Mouse (Mus musculus): ENCODE measurements around the gene Sdf4.

The Sdf4 gene

GRCm38 (mm10) chr4:155981436-155982082, 11.1 kb upstream of the Sdf4 start:
- CTCF ChIA-PET, result interaction anchor here in 3 of 4 experiments (0.6 to 2.2 kb wide), 4 partner anchors 22 to 148 kb away, joined by 3 to 10 read pairs (median 6); no protein-coding TSS in a partner anchor
- POLR2A ChIA-PET, result interaction anchor here in 2 of 4 experiments (0.7 to 2.5 kb wide), 7 partner anchors 10 to 50 kb away, joined by 3 to 8 read pairs (median 3); no protein-coding TSS in a partner anchor

DNA sequence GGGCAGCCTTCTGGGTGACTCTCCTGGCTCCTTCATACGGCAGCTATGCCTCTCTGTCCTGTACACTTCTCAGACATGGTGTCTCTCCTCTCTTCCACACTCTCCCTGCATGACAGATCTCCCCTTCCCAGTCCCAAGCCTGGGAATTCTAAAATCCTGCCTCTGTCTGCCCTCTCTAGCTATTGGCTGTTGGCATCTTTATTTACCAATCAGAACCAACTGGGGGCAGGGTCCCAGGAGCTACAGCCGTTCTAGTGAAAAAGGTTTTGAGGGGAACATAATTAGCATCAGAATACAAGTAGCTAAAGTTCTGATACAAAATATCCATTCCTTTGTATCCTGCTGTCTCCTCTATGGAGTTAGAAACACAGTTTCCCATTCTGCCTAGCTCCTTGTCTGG, 8.9 kb upstream of the Sdf4 start:
- ChIA-PET POLR2A (interaction anchor here in 2 of 4 experiments (0.9 to 1.6 kb wide), 6 partner anchors 14 to 126 kb away, joined by 3 to 4 read pairs (median 3); partner anchors contain the start of genes 9430015G10Rik (in 1 of the 2), C1qtnf12 (in 1 of the 2) and Ube2j2 (in 1 of the 2)), CTCF (interaction anchor here in 1 of 4 experiments (0.9 kb wide), 1 partner anchor 25 kb away, joined by 3 read pairs; no protein-coding TSS in a partner anchor)

GRCm38 (mm10) chr4:155991211-155991907, 1.3 kb upstream of the Sdf4 start:
- POLR2A ChIA-PET, result interaction anchor here in 3 of 4 experiments (0.6 to 2.1 kb wide), 16 partner anchors 10 to 202 kb away, joined by 3 to 7 read pairs (median 3); partner anchors contain the start of genes 9430015G10Rik (in 1 of the 3), Mxra8 (in 1 of the 3) and Tnfrsf4 (in 1 of the 3)
- CTCF ChIA-PET, result interaction anchor here in 3 of 4 experiments (0.7 to 1.7 kb wide), 3 partner anchors 29 to 92 kb away, joined by 3 to 4 read pairs (median 4); partner anchors contain the start of gene C1qtnf12 (in 1 of the 3)

DNA sequence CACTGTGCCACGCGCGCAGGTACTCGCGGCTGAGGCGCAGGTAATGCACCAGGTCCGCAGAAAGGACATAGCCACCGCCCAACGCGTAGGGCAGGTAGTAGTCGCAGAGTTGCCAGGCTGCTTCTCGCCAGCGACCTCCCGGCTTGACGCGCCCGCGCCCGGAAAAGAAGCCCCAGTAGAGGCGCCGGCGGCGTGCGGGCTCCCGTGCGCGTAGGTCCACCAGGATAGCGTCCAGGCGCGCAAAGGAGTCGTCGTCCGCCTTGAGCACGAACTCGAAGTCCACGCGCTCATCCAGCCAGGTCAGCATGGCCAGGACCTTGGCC, 803 bp upstream of the Sdf4 start:
- ChIA-PET CTCF (interaction anchor here in 1 of 4 experiments (1.7 kb wide), 1 partner anchor 33 kb away, joined by 4 read pairs; no protein-coding TSS in a partner anchor), POLR2A (interaction anchor here in 3 of 4 experiments (0.6 to 2.1 kb wide), 12 partner anchors 18 to 201 kb away, joined by 3 to 7 read pairs (median 4); partner anchors contain the start of genes 9430015G10Rik (in 1 of the 3), Mxra8 (in 1 of the 3) and Tnfrsf4 (in 1 of the 3))

DNA sequence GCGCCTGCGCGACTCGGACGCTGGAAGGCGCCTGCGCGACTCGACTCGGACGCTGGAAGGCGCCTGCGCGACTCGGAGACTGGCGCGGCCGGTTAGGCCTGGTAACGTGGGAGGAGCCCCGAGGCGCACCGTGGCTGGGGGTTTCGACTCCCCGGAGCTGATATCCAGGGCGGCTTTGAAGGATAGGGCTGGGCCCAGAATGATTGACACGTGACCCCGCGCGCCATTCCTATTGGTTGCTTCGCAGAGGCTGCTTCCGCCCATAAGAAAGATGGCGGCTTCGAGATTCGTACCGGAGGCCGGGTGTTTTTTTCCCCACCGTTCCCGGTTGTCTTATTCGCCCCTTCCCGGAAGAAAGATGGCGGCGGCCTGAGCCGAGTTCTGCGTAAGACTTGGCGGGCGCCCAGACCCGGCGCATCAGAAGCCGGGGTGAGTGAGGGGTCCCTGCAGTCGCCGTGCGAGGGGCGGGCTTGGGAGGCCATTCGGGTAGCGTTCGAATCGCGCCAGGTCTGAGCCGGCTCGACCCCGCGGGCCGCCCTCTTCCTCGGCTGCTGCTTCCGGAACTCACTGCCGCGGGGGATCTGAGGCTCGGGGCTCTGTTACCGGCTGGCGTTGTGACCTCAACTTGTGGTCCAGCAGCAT, 355 bp downstream of the Sdf4 start:
- POLR2A ChIA-PET, result interaction anchor here in 3 of 4 experiments (0.7 to 4.8 kb wide), 14 partner anchors 10 to 159 kb away, joined by 3 to 26 read pairs (median 4); partner anchors contain the start of genes Cptp (in 1 of the 3), Ints11 (in 1 of the 3), Tnfrsf4 (in 1 of the 3) and Ttll10 (in 1 of the 3)
- CTCF ChIA-PET, result interaction anchor here in 1 of 4 experiments (0.6 kb wide), 1 partner anchor 56 kb away, joined by 3 read pairs; no protein-coding TSS in a partner anchor

DNA sequence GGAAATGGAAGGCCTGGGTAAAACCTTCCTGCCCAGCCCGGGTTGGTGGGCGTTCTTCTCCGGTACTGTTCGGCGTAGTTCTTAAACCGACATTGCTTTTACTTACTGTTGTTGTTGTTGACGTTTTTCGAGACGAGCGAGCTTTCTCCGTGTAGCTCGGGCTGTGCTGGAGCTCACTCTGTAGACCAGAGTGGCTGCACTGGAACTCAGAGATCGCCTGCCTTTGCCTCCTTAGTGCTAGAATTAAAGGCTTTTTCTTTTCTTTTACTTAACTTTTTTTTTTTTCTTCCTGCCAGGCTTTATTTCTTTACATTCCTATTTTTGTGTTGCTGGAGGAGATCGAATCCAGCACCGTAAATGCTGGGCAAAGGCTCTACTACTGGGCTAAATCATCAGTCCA, 934 bp downstream of the Sdf4 start:
- ChIA-PET POLR2A (interaction anchor here in 2 of 4 experiments (0.6 to 4.8 kb wide), 15 partner anchors 10 to 160 kb away, joined by 3 to 26 read pairs (median 4); partner anchors contain the start of genes Cptp (in 1 of the 2), Ints11 (in 1 of the 2), Tnfrsf4 (in 1 of the 2) and Ttll10 (in 1 of the 2)), CTCF (interaction anchor here in 1 of 4 experiments (0.7 kb wide), 1 partner anchor 13 kb away, joined by 3 read pairs; no protein-coding TSS in a partner anchor)

- POLR2A ChIA-PET, result interaction anchor here in 2 of 4 experiments (0.5 to 3.4 kb wide), 5 partner anchors 8 to 454 kb away, joined by 3 to 10 read pairs (median 6); no protein-coding TSS in a partner anchor
- CTCF ChIA-PET, result no interaction called here
Observed at GRCm38 (mm10) chr4:156004109-156004508, 11.4 kb downstream of the Sdf4 start.

- CTCF ChIA-PET, result no interaction called here
Observed at GRCm38 (mm10) chr4:156008369-156008768, 15.7 kb downstream of the Sdf4 start.

DNA sequence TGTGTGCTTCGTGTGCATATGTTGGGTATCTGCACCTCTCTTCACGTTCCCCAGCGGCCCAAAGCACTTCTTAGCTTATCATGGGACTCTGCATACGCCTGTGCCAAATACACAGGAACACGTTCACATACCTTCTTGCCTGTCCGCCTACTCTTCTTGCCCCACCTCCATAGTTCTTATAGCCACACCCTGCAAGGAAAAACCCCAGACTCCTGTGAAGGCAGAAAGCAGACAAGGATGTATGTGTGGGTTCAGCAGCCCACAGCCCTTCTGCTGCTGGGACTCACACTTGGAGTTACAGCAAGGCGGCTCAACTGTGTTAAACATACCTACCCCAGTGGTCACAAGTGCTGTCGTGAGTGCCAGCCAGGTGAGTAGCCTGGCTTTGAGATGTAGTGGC, 21.0 kb downstream of the Sdf4 start, which contains the start of gene Tnfrsf4:
Tnfrsf4 (plus strand) TSS at position 207 of the 400 bp plus-strand sequence.
- ChIA-PET CTCF (no interaction called here), POLR2A (interaction anchor here in 2 of 4 experiments (0.8 to 5.2 kb wide), 10 partner anchors 9 to 97 kb away, joined by 3 to 29 read pairs (median 4); partner anchors contain the start of genes 9430015G10Rik (in 1 of the 2) and Sdf4 (in 1 of the 2))

More at GRCm38 (mm10) chr4:156008369-156008768, 15.7 kb downstream of the Sdf4 start:
- POLR2A ChIA-PET, result interaction anchor here in 1 of 4 experiments (2.3 kb wide), 1 partner anchor 14 kb away, joined by 10 read pairs; the partner anchor contains the start of genes B3galt6 and Sdf4

DNA sequence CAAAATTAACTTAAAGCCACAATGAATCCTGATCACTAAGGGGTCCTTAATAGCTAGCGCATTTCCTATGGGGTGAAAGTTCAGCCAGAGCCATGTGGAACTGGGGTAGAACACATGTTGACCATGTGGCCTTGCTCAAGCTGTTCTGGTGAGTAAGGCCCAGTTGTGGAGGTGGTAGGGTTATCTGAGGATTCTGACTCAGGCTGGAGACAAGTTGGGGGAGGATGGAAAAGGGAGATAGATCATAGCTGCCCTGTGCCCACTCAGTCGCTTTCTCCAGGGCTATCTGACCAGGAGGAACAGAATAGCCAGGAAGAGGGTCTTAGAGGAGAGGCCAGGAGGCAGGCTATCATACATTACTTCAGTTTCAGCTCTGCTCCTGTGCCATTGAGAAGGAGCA, 21.8 kb downstream of the Sdf4 start:
- ChIA-PET POLR2A (interaction anchor here in 1 of 4 experiments (0.5 to 4.5 kb wide), 6 partner anchors 18 to 198 kb away, joined by 3 to 26 read pairs (median 4); partner anchors contain the start of genes 9430015G10Rik and Sdf4), CTCF (no interaction called here)

- ChIA-PET CTCF (interaction anchor here in 1 of 4 experiments (1.0 to 1.8 kb wide), 2 partner anchors 12 to 14 kb away, joined by 3 to 5 read pairs; no protein-coding TSS in a partner anchor), POLR2A (interaction anchor here (0.9 to 2.1 kb wide), 9 partner anchors 10 to 90 kb away, joined by 3 to 9 read pairs (median 4); partner anchors contain the start of genes 9430015G10Rik (in 1 of the 4) and C1qtnf12 (in 1 of the 4))
Observed at GRCm38 (mm10) chr4:156019771-156020170, 27.1 kb downstream of the Sdf4 start.

- ChIA-PET POLR2A (interaction anchor here in 2 of 4 experiments (0.7 to 2.1 kb wide), 3 partner anchors 11 to 21 kb away, joined by 3 to 14 read pairs (median 4); no protein-coding TSS in a partner anchor), CTCF (interaction anchor here in 1 of 4 experiments (0.6 kb wide), 1 partner anchor 39 kb away, joined by 3 read pairs; no protein-coding TSS in a partner anchor)
Observed at GRCm38 (mm10) chr4:156021381-156021780, 28.7 kb downstream of the Sdf4 start.

DNA sequence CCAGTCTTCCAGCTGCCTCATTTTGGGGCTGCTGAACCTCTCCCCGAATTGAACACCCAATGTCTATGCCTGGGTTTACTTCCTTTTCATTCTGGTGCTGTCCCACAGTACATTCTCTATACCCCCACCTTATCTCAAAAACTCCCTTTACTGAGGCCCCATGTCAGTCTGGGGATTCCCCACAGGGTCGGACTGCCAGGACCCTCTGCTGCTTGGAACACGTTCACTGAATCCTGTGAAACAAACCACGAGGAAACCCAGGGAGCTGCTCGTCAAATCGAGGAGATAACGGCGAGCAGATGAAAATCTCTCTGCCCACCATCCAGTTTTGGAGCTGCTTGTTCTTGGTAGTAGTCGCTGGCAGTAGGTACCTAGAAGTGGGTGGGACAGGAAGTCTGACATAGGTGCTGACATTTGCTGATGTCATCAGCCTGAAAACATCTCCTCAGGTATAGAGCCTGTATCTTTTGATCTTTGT, 29.3 kb downstream of the Sdf4 start:
- CTCF ChIA-PET, result interaction anchor here in 1 of 4 experiments (1.0 kb wide), 1 partner anchor 12 kb away, joined by 4 read pairs; no protein-coding TSS in a partner anchor
- POLR2A ChIA-PET, result interaction anchor here in 2 of 4 experiments (0.7 to 2.1 kb wide), 6 partner anchors 9 to 38 kb away, joined by 3 to 14 read pairs (median 4); partner anchors contain the start of gene Ttll10 (in 1 of the 2)

DNA sequence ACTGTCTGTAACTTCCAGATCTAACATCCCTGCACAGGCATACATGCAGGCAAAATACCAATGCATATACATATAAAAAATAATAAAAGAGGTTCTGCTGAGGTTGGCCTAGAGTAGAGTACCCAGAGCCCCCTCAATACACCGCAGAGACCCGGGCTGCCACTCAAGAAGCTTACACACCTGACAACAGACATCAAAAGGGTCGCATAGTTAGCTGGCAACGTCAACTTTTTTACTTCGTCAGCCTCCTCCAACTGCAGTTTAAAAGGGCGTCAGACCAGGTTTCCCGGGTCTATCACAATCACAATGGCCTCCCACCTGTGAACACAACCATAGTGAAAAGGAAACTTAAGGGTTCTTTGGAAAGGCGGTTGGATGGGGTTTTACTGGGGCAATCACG, 30.8 kb downstream of the Sdf4 start:
- CTCF ChIA-PET, result interaction anchor here in 1 of 4 experiments (0.5 kb wide), 1 partner anchor 8 kb away, joined by 4 read pairs; no protein-coding TSS in a partner anchor
- POLR2A ChIA-PET, result interaction anchor here in 2 of 4 experiments (0.9 to 1.2 kb wide), 4 partner anchors 9 to 36 kb away, joined by 3 to 4 read pairs (median 3); partner anchors contain the start of gene Ttll10 (in 1 of the 2)

DNA sequence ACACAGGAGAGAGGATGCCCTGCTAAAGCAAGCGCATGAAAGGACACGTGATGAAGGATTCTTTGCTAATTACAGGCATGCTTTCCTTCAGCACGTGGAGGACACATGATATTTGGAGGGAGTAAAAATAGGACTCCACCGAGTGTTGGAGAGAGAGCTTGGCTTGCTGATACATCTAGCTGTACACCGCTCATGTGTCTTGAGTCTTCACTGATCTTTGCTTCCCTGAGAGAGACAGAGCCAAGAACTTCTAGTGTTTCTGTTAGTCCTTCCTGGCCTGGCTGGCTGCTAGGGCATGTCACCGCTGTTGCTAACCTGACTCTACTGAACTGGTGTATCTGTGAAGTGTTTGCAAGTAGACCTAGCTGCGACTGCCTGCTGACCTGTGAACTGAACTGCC, 31.5 kb downstream of the Sdf4 start:
- POLR2A ChIA-PET, result interaction anchor here in 2 of 4 experiments (1.0 to 1.2 kb wide), 3 partner anchors 8 to 35 kb away, joined by 3 read pairs; partner anchors contain the start of gene Ttll10 (in 1 of the 2)
- CTCF ChIA-PET, result interaction anchor here in 1 of 4 experiments (1.0 kb wide), 1 partner anchor 10 kb away, joined by 4 read pairs; no protein-coding TSS in a partner anchor

DNA sequence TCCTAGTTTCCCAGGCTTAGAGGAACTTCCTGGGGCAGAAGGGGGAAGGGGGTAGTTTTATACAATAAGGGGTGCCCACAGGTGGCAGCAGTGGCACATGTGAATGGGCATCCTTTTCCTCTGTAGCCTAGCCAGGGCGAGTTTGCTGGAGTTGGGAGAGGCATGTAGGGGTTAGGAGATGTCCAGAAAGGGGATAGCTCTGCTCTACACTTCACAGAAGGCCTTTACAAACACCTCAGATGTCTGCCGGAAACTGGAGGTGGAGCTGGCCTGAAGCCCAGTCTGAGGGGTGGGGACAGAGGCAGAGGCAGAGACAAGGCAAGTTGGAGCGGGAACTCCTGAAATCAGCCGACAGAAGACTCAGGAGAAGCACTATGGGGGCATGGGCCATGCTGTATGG, 33.3 kb downstream of the Sdf4 start, which contains the start of gene Tnfrsf18:
Tnfrsf18 (plus strand) TSS at position 152 of the 400 bp plus-strand sequence.
- CTCF ChIA-PET, result no interaction called here
- POLR2A ChIA-PET, result no interaction called here

DNA sequence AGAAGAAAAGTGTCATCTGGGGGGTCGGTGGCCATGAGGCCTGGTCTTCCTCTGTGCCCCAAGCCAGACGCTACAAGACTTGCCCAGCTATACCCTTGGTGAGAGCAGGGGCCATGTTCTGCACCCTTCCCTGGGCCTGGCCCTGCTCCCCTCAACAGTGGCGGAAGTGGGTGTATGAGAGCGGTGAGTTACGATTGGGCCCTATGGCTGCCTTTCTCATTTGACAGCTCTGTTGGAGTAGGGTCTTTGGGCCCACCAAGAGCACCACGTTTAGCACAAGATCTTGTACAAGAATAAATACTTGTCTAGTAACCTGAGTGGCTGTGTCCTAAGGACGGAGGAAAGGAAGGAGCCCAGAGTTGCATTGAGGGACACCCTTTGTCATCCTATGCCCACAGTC, 35.9 kb downstream of the Sdf4 start:
- ChIA-PET POLR2A (interaction anchor here in 1 of 4 experiments (1.0 to 1.6 kb wide), 3 partner anchors 9 to 33 kb away, joined by 3 to 5 read pairs (median 4); no protein-coding TSS in a partner anchor), CTCF (no interaction called here)
